Mouse (Mus musculus): ENCODE results near the gene Golph3.

Gene Golph3

GRCm38 (mm10) chr15:12388726-12389489, 67.7 kb downstream of the Golph3 start:
- no peak for DNase-seq

GRCm38 (mm10) chr15:12394758-12395157, 73.5 kb downstream of the Golph3 start:
- DNase-seq = no peak

GRCm38 (mm10) chr15:12397032-12397431, 75.8 kb downstream of the Golph3 start:
- no peak for DNase-seq
